Mouse (Mus musculus) lung, adult 2 months (tissue): ENCODE measurements at regions not wholly inside any gene's neighbourhood (a gene's known extent, or its start where the extent isn't known, plus 50 kb on each side); places are given as distances from the start of the nearest gene placed in this dataset.
A peak's percentile ranks its signal among the peaks of the same experiment; 100 is the strongest.

Experiments used
- DNase-seq: peaks from one replicate; pipeline ENCODE4 v3.0.0; 2022
- H3K4me1 ChIP-seq: fragments of 200-500 bp; 2 replicates; pipeline ENCODE4 v1.6.1; 2011; ENCODE audit warnings: low read length; ENCODE audit not compliant: control insufficient read depth, insufficient read depth
- H3K4me3 ChIP-seq: fragments of 200-500 bp; replicated peaks from 2 replicates; pipeline ENCODE3; 2011; ENCODE audit warnings: low read depth, mild to moderate bottlenecking, control low read depth, low read length; ENCODE audit errors: extremely low read depth
- CTCF ChIP-seq: fragments of 200-500 bp; IDR thresholded peaks from 2 replicates; pipeline ENCODE4 v1.5.1; 2011; ENCODE audit warnings: mild to moderate bottlenecking, low read length, control low read depth; ENCODE audit not compliant: insufficient read depth
- POLR2A ChIP-seq: fragments of 200-500 bp; IDR thresholded peaks from 2 replicates; pipeline ENCODE4 v1.6.1; 2011; ENCODE audit warnings: low read depth, mild to moderate bottlenecking, control low read depth, low read length, borderline replicate concordance; ENCODE audit errors: extremely low read depth
- WGBS: fragments of 180-500 bp; shearing (Covaris S2); methylation state at CpG from one replicate; pipeline ENCODE4 v1.1.7; 2018; 5-methylcytosine and 5-hydroxymethylcytosine counted together

GRCm38 (mm10) chr2:21029391-21030010 lies 60.8 kb upstream of the Arhgap21 start:
- no peak for DNase-seq
- WGBS = 58% methylated on average over 5 of the region's 5 CpGs
- peaks cover 9% of the 10 kb centered on the region for H3K4me1 ChIP-seq
- TF ChIP-seq POLR2A (no peak), CTCF (no peak)
- H3K4me3 ChIP-seq = no peak overlapping the region

- WGBS = 10% methylated on average over 2 of the region's 2 CpGs
- peaks cover 8% of the 10 kb centered on the region for H3K4me1 ChIP-seq
- peak; percentile 27 for DNase-seq
- no peak overlapping the region for H3K4me3 ChIP-seq
- TF ChIP-seq POLR2A (no peak), CTCF (no peak)
These were observed 59.9 kb upstream of the Arhgap21 start for GRCm38 (mm10) chr2:21028605-21029004.

GRCm38 (mm10) chr2:21018535-21018934 lies 49.9 kb upstream of the Arhgap21 start:
- no peak for DNase-seq
- H3K4me1 ChIP-seq = peaks cover 2% of the 10 kb centered on the region; the same call in 1 of the 2 replicates
- no peak for TF ChIP-seq POLR2A
- no peak for TF ChIP-seq CTCF
- H3K4me3 ChIP-seq = no peak overlapping the region
- WGBS = 73% methylated on average over 1 of the region's 1 CpGs
